Mouse (Mus musculus) forebrain, embryonic 10.5 days (tissue): ENCODE measurements at regions not wholly inside any gene's neighbourhood (a gene's known extent, or its start where the extent isn't known, plus 50 kb on each side); places are given as distances from the start of the nearest gene placed in this dataset.

Experiments
- DNase-seq: peaks from one replicate; pipeline ENCODE4 v3.0.0-alpha.2; 2017; ENCODE audit warnings: low spot score; ENCODE audit errors: extremely low spot score
- H3K27ac ChIP-seq: fragments of 300-500 bp; sonication (generic); 2 replicates; pipeline ENCODE4 v1.5.1; 2016; ENCODE audit warnings: mild to moderate bottlenecking
- H3K27me3 ChIP-seq: fragments of 300-500 bp; sonication (generic); 2 replicates; pipeline ENCODE4 v1.6.1; 2016; ENCODE audit warnings: mild to moderate bottlenecking; ENCODE audit not compliant: poor library complexity, severe bottlenecking
- H3K36me3 ChIP-seq: fragments of 300-500 bp; sonication (generic); replicated peaks from 2 replicates; pipeline ENCODE4 v1.6.1; 2016; ENCODE audit warnings: mild to moderate bottlenecking, moderate library complexity
- H3K4me1 ChIP-seq: fragments of 300-500 bp; sonication (generic); 2 replicates; pipeline ENCODE4 v1.6.1; 2016
- H3K4me3 ChIP-seq: fragments of 300-500 bp; sonication (generic); 2 replicates; pipeline ENCODE4 v1.5.1; 2016; ENCODE audit warnings: mild to moderate bottlenecking, moderate library complexity
- H3K9me3 ChIP-seq: fragments of 300-500 bp; sonication (generic); 2 replicates; pipeline ENCODE4 v1.6.1; 2016; ENCODE audit warnings: mild to moderate bottlenecking, moderate library complexity
- WGBS: fragments of 180-500 bp; shearing (Covaris S2); methylation state at CpG from one replicate; pipeline ENCODE4 v1.1.7; 2016; 5-methylcytosine and 5-hydroxymethylcytosine counted together

DNA sequence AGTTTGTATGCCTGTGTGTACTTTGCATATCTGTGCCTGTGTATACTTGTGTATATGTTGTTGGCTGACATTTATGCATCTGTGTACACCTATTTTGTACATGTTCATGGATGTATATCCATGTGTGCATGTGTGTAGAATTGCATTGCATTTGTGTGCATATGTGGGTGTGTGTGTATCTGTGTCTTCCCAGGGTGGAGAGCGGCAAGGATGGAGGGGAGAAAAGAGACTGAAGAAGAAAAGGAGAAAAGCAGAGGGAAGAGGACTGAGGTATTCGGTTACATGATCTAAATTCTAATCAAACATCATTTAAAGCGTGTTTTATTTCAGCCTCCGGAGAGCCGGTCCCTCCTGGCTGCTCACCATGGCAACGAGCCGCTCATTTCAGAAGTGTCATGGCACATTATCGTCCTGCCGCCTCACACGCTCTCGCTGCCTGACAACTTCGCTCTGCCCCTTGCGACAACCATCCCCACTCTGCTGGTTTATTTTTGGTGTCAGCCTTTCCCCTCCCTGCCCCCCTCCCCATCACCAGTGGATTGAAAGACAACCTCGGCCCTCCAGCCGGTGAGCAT, 58.6 kb downstream of the Mrm1 start:
- peaks cover 39% of the 10 kb centered on the region for H3K4me1 ChIP-seq
- H3K36me3 ChIP-seq: no peaks in the 10 kb centered on the region
- no peaks in the 10 kb centered on the region for H3K9me3 ChIP-seq
- no peak overlapping the region for H3K4me3 ChIP-seq
- H3K27me3 ChIP-seq: peaks cover 100% of the 10 kb centered on the region
- WGBS: 42% methylated on average over 15 of the region's 15 CpGs
- no peak overlapping the region for H3K27ac ChIP-seq
- no peak for DNase-seq

DNA sequence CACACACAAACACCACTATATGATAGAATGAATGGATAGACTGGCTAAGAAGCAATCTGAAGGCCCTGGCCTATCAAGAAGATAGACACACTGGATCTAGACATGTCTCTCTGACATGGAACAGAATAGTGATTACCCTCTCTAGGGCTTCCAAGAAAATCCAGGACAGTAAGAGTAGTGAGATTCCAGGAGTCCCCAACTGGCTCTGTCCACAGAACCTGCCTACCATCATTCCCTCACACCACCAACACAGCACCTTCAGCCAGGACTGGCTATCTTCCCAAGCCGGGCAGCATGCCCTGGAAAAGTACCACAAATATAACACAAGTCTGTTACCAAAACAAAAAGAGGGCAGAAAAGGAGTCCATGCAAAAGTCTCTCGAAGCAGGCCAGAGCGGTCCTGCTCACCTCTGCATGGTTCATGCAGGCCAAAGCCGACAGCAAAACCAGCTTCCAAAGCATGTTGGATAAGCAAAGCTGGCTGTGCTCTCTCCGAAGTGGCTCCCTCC, 59.8 kb downstream of the Mrm1 start:
- no peaks in the 10 kb centered on the region for H3K9me3 ChIP-seq
- peaks cover 29% of the 10 kb centered on the region for H3K4me1 ChIP-seq
- H3K4me3 ChIP-seq: no peak overlapping the region
- no peak overlapping the region for H3K27ac ChIP-seq
- no peak for DNase-seq
- H3K36me3 ChIP-seq: no peaks in the 10 kb centered on the region
- H3K27me3 ChIP-seq: peaks cover 99% of the 10 kb centered on the region
- 86% methylated on average over 5 of the region's 5 CpGs for WGBS

DNA sequence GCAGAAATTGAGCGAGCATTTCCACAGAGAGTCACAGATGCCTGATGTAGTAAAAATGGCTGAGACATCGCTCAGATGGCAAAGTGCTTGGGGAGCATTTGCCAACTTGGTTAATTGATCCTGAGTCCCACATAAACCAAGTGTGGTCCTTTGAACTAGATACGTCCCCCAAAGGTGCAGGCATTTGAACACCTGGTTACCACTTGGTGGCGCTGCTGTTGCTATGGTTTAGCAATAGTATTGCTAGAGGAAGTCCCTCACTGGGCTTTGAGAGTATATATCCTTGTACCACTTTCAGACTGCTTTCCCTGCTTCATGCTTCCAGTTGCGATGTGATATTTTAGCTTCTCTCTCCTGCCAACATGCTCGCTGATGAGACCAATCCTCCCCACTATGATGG, 67.3 kb downstream of the Mrm1 start:
- Histone ChIP-seq H3K4me1 (peaks cover 33% of the 10 kb centered on the region), H3K9me3 (no peaks in the 10 kb centered on the region), H3K27ac (no peak overlapping the region), H3K27me3 (peaks cover 93% of the 10 kb centered on the region), H3K4me3 (no peak overlapping the region), H3K36me3 (no peaks in the 10 kb centered on the region)
- DNase-seq: no peak
- 78% methylated on average over 6 of the region's 6 CpGs for WGBS

DNA sequence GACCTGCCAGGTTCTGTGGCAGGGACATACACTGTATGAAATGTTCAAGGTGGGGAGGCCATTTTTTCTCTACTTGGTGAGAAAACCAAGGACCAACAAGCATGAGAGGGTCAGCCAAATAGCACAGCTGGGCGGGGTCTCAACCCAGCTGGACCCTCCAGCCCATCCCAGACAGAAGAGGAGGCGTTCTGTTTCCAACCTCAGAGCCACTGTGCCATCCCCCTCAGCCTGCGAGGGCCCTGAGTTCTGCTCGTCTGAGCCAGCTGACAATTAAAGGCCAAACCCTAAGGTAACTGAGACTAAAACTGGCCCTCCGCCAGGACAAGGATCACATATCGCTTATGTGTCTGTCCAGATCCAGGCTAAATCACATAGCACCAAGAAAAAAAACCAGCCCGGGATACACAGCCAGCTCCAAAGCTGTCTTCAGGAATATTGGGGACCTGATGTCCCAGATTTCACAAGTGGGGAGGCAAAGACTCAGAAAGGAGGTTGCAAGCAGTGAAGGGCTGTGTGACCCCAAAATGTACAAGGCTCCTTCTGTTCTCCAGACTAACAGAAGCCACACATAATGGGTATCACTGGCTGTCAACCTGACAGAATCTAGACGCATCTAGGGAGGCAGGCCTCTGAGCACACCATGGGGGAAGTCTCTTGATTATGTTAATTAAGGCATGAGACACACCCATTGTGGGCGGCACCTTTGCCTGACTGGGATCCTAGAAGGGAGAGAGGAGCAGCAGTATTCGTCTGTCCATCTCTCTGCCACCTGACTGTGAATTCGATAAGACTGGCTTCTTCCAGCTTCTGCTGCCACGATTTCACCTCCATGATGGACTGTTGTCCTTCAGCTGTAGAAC, 69.6 kb downstream of the Mrm1 start:
- 44% methylated on average over 12 of the region's 12 CpGs for WGBS
- DNase-seq: no peak
- Histone ChIP-seq H3K4me1 (peaks cover 34% of the 10 kb centered on the region), H3K36me3 (no peaks in the 10 kb centered on the region), H3K9me3 (no peaks in the 10 kb centered on the region), H3K27ac (no peak overlapping the region), H3K4me3 (no peak overlapping the region), H3K27me3 (peaks cover 91% of the 10 kb centered on the region)

DNA sequence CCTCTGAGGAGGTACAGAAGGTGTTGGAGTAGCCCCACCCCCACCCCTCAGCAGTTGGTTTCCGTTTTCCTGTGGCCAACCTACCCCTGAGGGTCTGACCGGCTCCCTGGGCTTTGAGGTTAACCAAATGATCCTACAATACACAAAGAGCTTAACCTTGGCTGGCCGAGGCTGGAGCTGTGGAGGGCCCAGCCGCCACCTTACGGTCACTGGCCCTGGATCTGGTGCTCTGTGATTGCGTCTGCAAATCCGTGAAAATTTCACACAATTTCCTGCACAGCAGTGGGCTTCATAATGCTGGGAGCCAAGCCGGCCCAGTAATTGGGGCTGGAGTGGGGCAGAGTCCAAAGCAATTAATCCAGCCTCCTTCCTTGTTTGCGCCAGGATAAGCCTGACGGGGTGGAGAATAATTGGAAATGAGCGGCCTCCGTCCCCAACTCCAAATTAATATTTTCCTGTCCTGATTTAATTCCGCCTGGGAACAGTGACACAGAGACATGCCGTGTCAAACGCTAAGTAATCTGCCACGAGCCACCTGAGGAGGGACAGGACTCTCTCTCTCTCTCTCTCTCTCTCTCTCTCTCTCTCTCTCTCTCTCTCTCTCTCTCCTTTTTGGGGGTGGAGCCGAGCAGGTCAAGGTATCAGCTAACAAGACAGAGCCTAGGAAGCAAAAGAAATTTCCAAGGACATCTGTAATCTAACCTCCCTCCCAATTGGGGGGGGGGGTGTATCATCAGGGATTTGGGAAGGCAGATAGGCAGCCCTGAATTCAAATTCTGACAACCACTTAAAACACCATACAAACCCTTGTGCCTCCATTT, 80.3 kb downstream of the Mrm1 start:
- peak; percentile 36 for DNase-seq
- no peaks in the 10 kb centered on the region for H3K9me3 ChIP-seq
- no peaks in the 10 kb centered on the region for H3K36me3 ChIP-seq
- peaks cover 26% of the 10 kb centered on the region for H3K4me1 ChIP-seq
- H3K27ac ChIP-seq: peak overlapping the region; percentile 9; the same call in 1 of the 2 replicates
- no peak overlapping the region for H3K4me3 ChIP-seq
- 17% methylated on average over 17 of the region's 17 CpGs for WGBS
- H3K27me3 ChIP-seq: peaks cover 77% of the 10 kb centered on the region

DNA sequence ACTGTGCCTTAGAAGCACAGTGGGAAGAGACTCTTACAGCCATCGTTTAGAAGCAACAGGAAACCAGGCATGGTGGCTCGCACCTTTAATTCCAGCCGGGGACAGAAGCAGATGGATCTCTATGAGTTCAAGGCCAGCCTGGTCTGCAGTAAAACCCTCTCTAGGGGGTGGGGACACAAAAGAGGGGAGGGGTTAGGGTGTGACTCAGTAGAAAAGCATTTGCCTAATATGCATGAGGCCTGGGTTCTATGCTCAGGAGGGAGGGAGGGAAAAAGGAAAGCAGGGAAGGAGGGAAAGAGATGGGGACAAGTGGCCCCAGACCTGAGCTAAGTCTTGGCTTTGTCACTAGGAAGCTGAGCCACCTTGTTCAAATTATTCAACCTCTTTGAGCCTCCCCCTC, 81.2 kb downstream of the Mrm1 start:
- DNase-seq: no peak
- Histone ChIP-seq H3K9me3 (no peaks in the 10 kb centered on the region), H3K36me3 (no peaks in the 10 kb centered on the region), H3K27me3 (peaks cover 85% of the 10 kb centered on the region), H3K4me3 (no peak overlapping the region), H3K27ac (no peak overlapping the region), H3K4me1 (peaks cover 26% of the 10 kb centered on the region)
- WGBS: 68% methylated on average over 3 of the region's 3 CpGs

DNA sequence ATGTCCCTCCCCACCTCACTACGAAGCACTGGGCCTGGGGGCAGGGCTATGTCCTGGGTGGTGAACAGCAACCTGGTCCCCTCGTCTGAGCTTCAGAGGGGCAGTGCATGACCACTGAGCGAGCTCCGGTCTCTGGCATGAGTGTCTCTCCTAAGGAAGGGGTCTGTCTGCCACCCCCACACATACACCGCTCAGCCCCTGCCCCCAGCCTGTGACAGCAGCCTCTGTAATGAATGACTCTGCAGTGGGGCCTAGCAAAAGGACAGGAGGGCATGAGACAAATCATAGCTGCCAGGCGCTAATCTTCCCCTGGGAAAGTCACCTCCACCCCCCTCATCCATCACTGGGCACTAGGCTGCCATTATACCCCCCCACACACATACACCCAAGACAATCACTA, 87.4 kb downstream of the Mrm1 start:
- Histone ChIP-seq H3K27me3 (peaks cover 52% of the 10 kb centered on the region), H3K4me1 (peaks cover 32% of the 10 kb centered on the region), H3K4me3 (no peak overlapping the region), H3K36me3 (no peaks in the 10 kb centered on the region), H3K9me3 (no peaks in the 10 kb centered on the region), H3K27ac (no peak overlapping the region)
- no peak for DNase-seq
- 78% methylated on average over 6 of the region's 6 CpGs for WGBS

DNA sequence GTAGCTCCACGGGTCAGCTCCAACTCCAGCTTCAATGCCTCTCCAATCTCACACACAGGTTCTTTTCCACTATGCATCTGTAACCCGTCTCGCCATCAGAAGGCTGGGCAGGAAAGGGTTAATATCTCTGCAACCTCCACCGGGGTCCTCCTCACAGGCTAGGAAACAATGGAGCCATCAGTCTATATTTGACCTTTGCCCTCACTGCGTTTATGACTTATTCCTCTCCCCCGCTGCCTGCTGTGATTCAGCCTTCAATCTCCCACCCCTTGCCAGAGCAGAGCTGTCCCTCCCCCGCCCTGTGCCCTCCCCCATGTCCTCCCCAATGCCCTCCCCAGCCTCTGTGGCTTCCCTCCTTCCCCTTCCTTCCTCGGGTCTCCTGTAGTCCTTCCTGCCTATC, 89.1 kb downstream of the Mrm1 start:
- no peak for DNase-seq

DNA sequence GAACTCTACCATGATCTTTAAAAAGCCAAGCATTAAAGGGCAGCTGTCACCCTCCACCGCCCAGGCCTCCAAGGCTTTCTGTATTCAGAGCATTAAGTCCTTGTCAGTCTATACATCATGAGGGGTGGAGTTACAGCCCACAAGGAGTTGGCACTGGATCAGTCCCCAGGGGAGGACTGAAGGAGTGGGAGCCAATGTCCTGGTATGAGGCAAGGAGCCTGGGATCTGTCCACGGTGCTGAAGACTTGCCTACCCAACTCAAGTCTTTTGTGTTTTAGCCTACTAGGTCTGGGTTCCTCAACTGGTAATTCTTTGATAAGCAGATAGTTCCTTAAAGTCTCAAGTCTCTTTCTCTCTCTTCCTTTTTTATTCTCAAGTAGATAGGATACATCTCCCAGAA, 90.1 kb downstream of the Mrm1 start:
- H3K9me3 ChIP-seq: no peaks in the 10 kb centered on the region
- H3K27ac ChIP-seq: no peak overlapping the region
- H3K4me3 ChIP-seq: no peak overlapping the region
- H3K36me3 ChIP-seq: no peaks in the 10 kb centered on the region
- no peak for DNase-seq
- H3K27me3 ChIP-seq: peaks cover 56% of the 10 kb centered on the region
- H3K4me1 ChIP-seq: peaks cover 32% of the 10 kb centered on the region
- 13% methylated on average over 2 of the region's 2 CpGs for WGBS

More for the DNA sequence above, 89.1 kb downstream of the Mrm1 start:
- peaks cover 51% of the 10 kb centered on the region for H3K27me3 ChIP-seq
- H3K4me1 ChIP-seq: peaks cover 35% of the 10 kb centered on the region
- no peaks in the 10 kb centered on the region for H3K9me3 ChIP-seq
- no peak overlapping the region for H3K27ac ChIP-seq
- H3K36me3 ChIP-seq: no peaks in the 10 kb centered on the region
- H3K4me3 ChIP-seq: no peak overlapping the region
- 35% methylated on average over 8 of the region's 8 CpGs for WGBS

DNA sequence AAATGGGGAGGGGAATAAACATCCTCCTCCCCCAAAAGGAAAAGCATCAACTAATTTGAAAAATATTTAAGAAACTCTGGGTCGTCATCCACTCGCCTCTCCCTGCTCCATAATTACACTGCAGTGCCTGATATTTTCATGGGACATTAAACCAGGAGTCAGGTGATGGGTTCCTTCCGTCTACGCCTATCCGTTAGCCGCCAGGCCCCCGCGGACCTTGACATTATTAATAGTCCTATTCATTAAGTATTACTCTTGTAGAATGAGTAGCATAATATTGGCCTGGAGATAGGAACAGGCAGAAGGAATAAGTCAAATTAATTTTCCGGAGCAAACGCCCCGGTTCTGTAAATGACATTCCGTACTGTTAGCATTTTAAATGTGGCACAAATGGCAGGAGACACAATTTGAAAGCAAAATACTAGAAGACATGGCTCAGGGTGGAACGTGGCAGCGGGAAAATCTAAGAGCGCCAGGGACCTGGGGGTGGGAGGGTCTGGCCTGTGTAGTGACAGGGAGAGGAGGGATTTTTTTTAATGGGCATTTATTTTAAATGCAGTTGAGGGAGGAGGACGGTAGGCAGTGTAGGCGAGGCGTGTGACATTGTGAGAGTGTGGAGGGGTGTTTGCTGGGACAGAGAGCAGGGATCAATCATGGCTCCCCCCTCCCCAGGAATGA, 93.2 kb downstream of the Mrm1 start:
- Histone ChIP-seq H3K36me3 (no peaks in the 10 kb centered on the region), H3K27me3 (peaks cover 56% of the 10 kb centered on the region), H3K27ac (no peak overlapping the region), H3K4me3 (no peak overlapping the region), H3K4me1 (peaks cover 26% of the 10 kb centered on the region), H3K9me3 (no peaks in the 10 kb centered on the region)
- DNase-seq: no peak
- 83% methylated on average over 18 of the region's 18 CpGs for WGBS

DNA sequence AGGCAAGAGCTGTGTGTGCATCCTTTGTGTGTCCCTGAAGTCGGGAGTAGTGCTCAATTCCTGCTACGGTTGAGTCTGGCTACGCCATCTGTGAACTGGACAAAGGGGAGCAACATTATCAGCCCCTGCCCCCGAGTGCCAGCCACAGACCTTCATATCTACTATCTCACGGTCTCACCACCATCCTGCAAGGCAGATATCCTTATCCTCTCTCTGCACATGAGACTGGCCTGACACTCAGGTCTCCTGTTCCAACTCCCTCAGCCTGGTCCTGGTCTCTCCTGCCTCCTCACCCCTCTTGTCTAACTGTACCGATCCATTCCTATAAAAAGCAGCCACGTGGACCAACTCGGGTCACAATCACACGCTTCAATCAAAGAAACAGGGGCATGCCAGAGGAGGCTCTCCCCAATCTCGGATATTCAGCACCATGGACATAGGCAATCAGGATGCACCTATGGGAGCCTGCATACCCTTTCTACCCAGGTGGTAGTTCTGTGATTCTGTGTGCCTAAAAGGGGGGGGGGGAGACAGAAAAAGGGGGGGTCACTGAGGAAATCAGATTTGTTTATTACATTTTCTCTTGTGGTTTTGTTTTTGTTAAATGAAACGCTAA, 94.0 kb downstream of the Mrm1 start:
- H3K27me3 ChIP-seq: peaks cover 58% of the 10 kb centered on the region
- peaks cover 18% of the 10 kb centered on the region for H3K4me1 ChIP-seq
- H3K27ac ChIP-seq: no peak overlapping the region
- no peaks in the 10 kb centered on the region for H3K36me3 ChIP-seq
- H3K9me3 ChIP-seq: no peaks in the 10 kb centered on the region
- H3K4me3 ChIP-seq: no peak overlapping the region
- DNase-seq: no peak
- 57% methylated on average over 11 of the region's 11 CpGs for WGBS

DNA sequence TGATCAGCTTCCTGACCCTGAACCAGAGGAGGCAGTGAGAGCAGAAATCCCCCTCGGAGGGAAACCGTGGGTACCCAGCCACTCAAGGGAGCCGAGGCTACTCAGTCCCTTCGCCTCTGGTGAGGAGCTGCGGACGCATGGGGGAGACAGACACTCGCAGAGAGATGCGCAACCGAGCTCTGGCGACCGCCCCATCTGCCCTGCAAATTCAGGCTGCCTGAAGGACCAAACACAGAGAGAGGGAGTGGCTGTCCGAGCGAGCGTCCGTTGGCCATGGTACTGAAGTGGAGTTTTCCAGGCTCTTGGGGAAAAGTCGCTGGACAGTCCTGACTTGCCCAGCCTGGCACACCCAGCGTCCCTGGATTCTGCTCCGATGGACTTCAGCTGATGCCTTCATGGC, 95.2 kb downstream of the Mrm1 start:
- peak; percentile 38 for DNase-seq
- no peak overlapping the region for H3K27ac ChIP-seq
- 5% methylated on average over 18 of the region's 18 CpGs for WGBS
- H3K4me1 ChIP-seq: peaks cover 13% of the 10 kb centered on the region; the same call in 1 of the 2 replicates
- H3K9me3 ChIP-seq: no peaks in the 10 kb centered on the region
- no peaks in the 10 kb centered on the region for H3K36me3 ChIP-seq
- peaks cover 61% of the 10 kb centered on the region for H3K27me3 ChIP-seq
- no peak overlapping the region for H3K4me3 ChIP-seq
